Mouse (Mus musculus): ENCODE results near the gene Olfr1410.

Gene Olfr1410

GRCm38 (mm10) chr1:92605482-92605881, at the start of gene Olfr1410:
Gene Olfr1410, plus strand, starts transcription at chr1:92605782.
- DNase-seq = no peak

DNA sequence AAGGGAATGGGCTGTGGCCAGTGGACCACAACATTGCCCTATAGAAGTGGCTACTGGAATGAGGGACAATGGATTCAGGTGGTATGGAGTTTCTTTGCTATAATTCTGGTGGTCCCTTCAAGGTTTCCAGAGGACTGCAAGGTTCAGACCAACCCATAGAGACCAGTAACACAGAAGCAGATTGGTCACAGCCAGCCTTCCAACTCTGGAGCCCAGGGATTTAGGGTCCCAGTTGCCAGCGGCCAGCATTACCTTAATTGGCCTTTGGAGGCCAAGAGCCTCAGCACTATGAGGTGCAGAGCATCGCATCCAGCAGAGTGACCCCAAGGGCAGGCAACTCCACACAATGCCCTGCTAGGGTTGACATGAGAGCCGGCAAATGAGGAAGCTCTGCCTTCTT, 34.6 kb upstream of the Olfr1410 start, which contains the start of gene Olfr1413:
Olfr1413 (plus strand) TSS at position 301 of the 400 bp plus-strand sequence.
- DNase-seq = no peak

GRCm38 (mm10) chr1:92585479-92585878, 20.1 kb upstream of the Olfr1410 start, which contains the start of gene Olfr1412:
Gene Olfr1412, plus strand, starts transcription at chr1:92585779.
- no peak for DNase-seq

DNA sequence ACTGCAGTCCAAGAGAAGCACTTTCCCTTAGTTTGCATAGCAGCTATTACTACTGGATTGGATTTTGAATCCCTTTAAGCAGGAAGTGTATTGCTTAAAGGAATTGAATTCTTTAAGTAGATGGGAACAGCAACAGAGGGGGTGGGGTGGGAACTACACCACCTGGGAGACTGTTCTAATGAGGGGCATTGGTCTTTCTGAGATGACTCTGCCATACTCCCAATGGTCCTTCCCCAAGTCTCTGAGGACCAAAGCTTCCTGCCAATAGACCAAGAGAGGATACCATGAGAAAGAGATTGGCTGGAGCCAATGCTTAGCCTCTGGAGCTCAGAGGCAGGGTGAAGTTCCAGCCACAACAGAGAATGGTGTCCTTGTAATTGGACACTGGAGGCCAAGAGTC, 11.5 kb upstream of the Olfr1410 start, which contains the start of gene Olfr1411:
Olfr1411 (plus strand) TSS at position 301 of the 400 bp plus-strand sequence.
- DNase-seq = no peak

GRCm38 (mm10) chr1:92596019-92596418, 9.6 kb upstream of the Olfr1410 start:
- no peak for DNase-seq

- DNase-seq = no peak
Observed at GRCm38 (mm10) chr1:92607711-92608110, 2.1 kb downstream of the Olfr1410 start.

GRCm38 (mm10) chr1:92611008-92611407, 5.4 kb downstream of the Olfr1410 start:
- peak; percentile 24 for DNase-seq

DNA sequence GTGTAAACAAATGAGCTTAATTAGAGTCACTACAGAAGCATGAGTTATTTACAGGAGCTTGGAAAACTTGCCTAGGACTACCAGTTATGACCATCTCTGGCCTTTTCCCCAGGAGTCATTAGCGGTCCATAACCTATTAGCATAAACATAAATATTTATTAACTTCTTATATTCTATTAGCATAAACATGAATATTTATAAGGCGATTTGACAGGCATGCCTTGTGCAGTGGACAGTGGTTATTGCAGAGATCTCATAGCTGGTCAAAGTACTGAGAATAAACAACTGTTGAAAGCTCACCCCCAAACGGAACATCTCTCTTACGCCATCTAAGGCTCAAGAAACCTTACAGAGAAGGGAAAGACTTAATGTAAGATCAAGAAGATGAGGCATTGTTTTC, 7.6 kb downstream of the Olfr1410 start:
- no peak for DNase-seq

DNA sequence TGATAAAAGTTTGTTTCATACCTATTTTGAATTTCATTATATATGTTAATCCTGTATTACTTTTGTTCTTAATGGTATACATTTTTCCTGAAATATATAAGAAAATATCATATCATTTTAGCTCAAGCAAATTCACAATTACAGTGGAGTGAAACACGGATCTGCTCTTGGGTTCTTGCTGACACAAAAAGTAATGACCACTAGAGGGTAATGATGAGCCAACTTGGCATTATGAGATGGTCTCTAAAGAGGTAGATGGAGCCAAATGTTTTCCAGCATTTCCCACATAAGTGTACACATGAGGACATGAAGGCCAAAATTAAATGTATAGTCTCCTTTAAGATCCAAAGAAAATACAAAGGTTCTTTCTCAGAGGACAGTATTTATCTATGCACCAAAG, 8.9 kb downstream of the Olfr1410 start:
- no peak for DNase-seq

DNA sequence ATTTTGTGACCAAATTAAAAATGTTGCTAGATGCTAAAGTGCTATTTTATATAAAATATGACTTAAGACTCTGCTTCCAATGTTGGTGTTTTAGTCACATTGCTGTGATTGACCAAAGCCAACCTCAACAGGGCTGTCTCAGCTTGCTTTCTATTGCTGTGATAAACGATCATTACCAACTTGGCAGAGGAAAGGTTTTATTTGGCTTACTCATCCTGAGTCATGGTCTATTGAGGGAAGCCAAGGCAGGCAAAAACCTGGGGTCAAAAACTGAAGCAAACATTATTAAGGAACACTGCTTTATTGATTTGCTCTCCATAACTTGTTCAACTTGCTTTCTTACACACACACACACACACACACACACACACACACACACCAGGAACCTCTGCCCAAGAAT, 10.5 kb downstream of the Olfr1410 start:
- DNase-seq = no peak

GRCm38 (mm10) chr1:92617488-92617887, 11.9 kb downstream of the Olfr1410 start, which contains the start of gene Olfr12:
Gene Olfr12, plus strand, starts transcription at chr1:92617788.
- DNase-seq = no peak

GRCm38 (mm10) chr1:92618360-92618759, 12.8 kb downstream of the Olfr1410 start:
- DNase-seq = no peak

DNA sequence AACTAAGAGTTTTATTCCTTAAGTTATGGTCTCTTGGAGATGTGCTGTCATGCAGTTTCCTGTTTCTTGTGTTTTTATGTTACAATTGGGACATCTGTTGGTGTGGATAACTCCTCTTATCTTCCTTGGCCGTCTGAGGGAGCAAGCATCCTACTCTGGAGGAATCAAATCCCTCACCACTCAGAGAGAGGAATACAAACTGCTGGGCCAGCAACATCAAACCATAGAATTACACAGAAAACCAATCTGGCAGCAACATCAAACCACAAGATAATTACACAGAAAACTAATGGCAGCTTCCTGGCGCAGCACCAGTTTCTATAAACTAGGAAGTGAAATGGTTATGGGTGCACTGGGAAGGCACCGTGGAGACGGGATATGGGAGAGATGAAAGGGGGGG, 22.6 kb downstream of the Olfr1410 start:
- DNase-seq = no peak

GRCm38 (mm10) chr1:92632196-92632595, 26.6 kb downstream of the Olfr1410 start:
- DNase-seq = no peak

DNA sequence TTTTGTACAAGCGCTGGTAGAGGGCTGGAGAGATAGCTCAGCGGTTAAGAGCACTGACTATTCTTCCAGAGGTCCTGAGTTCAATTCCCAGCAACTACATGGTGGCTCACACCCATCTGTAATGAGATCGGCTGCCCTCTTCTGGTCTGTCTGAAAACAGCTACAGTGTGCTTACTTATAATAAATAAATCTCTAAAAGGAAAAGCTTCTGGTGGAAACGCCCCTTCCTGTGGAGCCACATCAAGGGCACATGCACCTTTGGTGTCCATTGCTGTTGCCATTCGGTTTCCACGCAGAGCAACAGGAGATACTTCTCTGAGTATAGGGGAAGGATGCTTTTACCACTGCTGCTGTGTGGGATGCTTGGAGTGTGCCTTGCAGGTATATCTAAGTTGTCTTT, 27.4 kb downstream of the Olfr1410 start:
- no peak for DNase-seq

GRCm38 (mm10) chr1:92633726-92634125, 28.1 kb downstream of the Olfr1410 start:
- DNase-seq = no peak

GRCm38 (mm10) chr1:92634569-92634968, 29.0 kb downstream of the Olfr1410 start:
- no peak for DNase-seq

DNA sequence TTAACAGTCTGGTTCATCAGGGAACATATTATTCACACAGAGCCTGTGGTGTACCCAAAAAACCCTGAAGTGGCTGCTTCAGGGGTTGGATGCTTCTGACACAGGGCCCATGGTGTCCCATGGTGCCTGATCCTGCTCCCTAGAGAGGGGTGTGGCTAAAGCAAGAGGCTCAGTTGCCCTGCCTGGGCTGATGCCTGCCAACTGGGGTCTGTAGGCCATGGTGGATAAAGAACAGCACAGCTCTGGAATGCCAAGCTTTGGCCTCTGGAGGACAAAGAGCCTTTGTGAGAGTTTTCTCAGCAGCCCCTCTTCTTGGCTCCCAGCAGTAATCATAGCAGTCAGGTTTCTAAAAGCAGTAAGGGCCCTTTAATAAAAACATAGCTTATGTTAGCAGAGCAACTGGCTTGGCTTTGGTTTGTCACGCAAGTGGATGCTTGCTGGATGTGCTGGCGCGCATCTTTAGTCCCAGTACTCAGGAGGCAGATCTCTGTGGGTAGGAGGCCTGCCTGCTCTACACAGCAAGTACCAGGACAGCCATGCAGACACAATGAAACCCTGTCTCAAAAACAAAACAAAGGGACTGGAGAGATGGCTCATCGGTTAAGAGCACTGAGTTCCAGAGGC, 29.5 kb downstream of the Olfr1410 start:
- DNase-seq = no peak

DNA sequence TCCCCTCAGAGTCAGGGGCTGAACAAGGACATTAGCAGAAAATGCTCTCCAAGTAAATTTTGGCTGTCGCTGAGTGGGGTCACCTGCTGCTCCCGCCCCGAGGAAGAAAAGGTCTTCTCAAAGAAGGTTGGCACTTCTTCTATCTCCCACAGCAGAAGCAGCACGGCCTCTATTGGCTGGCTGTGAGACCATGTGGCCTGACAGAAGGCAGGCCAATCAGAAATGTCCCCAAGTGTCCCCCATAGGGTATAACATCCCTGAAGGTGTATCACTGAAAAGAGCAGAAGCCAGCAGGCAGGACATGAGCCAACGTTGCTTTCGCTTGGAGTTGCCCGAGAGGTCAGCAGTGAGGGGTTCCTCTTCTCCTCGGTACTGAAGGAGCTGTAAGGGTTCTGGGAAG, 30.4 kb downstream of the Olfr1410 start:
- DNase-seq = no peak

- DNase-seq = no peak
Observed at GRCm38 (mm10) chr1:92636676-92637075, 31.1 kb downstream of the Olfr1410 start.

DNA sequence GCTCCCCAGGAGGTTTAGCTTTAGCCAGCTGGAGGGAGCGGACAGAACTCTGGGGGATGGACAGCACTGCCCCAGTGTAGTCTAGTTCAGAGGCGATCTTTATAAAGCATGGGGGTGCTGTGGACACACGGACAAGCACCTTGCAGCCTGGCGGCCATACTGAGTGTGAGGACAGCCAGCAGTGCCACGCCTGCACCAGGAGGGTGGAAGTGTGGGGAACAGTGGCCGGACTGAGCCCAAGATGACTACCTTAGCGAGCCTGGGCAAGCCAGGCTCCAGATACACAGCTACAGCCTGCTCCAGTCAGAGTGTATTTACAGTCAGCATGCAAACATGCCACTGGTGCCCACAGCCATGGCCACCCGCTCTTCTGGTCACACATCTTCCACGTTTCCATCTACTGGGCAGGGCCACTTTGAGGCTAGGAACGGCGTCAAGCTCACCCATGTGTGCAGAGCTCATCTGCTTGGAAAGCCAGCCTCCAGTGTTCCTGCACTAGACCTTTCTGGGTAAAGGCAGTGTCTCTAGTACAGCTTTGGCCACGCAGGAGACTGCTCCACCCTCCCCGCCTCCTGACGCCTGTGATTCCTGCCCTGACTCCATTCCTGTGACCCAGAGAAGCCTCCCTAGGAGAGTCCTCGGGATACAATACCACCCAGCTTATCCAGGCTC, 32.1 kb downstream of the Olfr1410 start:
- no peak for DNase-seq

DNA sequence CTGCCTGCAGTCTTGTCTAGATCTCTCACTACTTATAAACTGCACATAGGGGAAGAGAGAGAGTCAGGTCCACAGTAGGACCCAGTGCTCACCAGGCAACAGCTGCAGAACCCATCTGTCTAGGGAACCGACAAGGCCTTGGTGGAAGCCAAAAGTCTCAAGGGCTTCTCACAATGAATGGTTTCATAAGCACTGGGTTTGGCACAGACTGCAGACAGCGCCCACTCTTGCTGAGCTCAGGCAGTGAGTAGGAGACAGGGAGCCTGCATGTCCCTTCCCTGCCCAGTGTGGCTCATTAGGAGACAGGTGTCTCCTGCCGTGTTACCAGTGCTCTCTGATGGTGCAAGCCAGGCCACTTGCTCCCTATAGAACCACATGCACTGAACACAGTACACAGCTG, 32.6 kb downstream of the Olfr1410 start:
- peak; percentile 59 for DNase-seq

- DNase-seq = no peak
Observed at GRCm38 (mm10) chr1:92638736-92639135, 33.2 kb downstream of the Olfr1410 start.

DNA sequence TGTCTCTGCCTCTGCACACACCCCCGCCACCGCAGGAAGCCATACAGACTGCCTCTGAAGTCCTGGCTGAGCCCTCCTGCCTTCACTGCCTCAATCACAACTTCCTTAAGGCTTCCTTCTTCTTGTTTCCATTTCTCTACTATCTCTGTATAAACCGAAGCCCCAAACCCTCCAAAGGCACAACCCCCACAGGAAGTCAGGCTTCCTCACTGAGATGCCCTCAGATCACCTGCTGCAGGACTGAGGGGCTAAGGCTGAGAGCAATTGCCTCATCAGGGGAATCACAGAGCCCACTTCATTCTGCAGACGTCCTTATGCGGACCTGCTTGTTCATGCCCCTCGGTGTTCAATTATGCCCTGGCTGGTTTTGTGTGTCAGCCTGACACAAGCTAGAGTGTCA, 34.8 kb downstream of the Olfr1410 start:
- DNase-seq = no peak
